Mouse (Mus musculus): ENCODE measurements at regions not wholly inside any gene's neighbourhood (a gene's known extent, or its start where the extent isn't known, plus 50 kb on each side); places are given as distances from the start of the nearest gene placed in this dataset.

DNA sequence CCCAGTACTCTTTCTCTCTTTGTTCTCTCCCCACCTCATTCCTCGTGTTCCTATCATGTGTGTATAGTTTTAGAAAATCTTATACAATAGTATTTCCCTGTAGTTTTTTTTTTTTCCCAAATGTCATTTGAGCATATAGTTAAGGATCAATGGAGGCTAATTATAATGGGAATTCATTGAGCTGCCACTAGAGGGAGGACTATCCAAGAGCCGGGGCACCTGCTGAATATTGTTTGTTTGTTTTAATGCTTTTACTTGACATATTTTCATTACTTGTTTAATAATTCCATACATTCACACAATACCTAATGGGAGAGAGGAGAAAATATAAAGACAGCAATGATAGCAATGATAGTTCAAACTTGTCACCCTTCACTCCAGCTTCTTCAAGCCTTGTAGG lies 346.4 kb downstream of the Kcns3 start:
- TF ChIP-seq CTCF (IDR thresholded peaks at IDR 0.05; ENCODE audit: extremely low read depth, insufficient read depth, low read length) (peak; percentile 23; the same call in 1 of the 2 replicates), POLR2A (IDR thresholded peaks at IDR 0.05; ENCODE audit: extremely low read depth, insufficient read depth, low read length) (no peak)
